Mouse (Mus musculus): Measurements from ENCODE around the gene Thpo.
A peak's percentile ranks its signal among the peaks of the same experiment; 100 is the strongest.

Thpo gene

DNA sequence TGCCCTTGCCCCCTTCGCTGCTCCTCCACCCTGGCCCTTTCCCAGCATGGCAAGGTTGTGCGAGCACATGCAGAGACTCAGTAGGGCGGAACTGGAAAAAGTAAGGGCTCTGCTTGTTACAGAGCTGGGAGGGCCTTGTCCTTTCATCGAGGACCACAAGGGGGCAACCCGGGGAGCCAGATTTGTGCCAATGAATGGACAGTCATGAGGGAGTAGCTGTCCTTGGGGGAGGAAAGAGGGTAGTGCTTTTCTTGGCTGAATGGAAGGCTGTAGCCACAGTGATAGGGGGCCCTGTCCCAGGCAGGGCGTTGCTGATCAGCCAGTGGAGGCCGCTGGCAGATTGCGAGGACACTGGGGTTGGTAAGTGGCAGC, 31.8 kb downstream of the Thpo start:
- peak in 1 of 2 experiments; percentile 65 for DNase-seq

DNA sequence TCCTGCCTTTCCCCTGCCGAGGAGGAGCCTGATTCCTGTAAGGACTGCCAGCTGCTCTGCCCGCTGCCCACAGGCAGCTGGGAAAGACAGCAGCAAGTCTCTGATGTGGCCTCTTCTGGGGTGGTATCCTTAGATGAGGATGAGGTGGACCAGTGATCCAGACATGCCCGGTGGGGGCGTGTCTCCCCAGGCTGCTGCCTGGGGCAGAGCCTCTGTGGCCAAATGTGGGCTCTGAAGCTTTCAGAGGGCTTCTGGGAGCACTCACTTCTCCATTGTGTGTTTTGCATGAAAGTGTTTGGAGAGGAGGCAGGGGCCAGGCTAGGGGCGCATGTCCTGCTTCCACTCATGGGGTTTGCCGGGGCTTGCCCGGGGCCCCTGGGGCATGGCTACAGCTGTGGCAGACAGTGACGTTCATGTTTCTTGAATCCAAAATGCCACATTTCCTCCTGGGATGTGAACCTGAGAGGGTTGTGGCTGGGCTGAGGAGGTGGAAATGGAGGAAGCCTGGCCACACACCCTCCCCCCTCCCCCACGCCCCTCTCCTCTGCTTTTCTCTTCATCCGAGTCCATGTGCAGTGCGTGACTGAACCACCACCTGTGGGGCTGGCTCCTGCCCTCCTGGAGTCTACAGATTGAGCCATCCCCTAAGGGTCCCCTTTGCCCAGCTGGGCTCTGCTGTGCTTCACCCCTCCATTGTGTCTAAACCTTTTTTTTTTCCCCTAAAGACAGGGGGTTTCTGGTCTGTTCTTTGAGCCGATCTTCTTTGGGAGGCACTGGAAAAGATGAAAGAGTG, 32.4 kb downstream of the Thpo start:
- DNase-seq, result no peak

DNA sequence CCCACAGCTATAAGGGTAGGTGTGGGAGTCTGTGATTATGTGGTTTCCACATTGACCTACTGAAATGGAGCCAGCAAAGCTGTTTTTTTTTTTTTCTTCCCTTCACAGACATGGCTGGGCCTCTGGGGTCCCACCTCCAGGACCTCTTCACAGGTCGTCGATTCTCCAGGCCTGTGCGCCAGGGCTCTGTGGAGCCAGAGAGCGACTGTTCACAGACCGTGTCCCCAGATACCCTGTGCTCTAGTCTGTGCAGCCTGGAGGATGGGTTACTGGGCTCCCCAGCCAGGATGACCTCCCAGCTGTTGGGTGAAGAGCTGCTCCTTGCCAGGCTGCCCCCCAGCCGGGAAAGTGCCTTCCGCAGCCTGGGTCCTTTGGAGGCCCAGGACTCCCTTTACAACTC, 33.0 kb downstream of the Thpo start:
- no peak for DNase-seq

DNA sequence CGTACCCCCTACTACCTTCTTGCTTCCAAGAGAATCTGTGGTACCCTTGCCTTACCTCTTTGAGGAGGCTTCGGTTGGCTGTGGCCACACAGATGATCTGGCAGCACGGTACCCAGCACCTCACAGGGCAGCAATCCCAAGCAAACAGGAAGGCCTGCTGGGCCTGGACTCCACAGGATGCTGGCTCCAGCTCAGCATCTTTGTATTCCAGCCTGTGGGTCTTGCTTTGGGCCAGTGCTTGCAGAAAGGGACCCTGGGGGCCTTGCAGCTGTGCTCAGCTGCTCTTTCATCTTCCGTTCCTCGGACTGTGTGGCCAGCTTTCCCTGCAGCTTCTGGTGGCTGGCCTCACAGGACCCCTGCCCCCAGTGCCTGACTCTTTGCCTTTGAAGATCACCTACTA, 34.3 kb downstream of the Thpo start:
- DNase-seq, result peak; percentile 72 to 73

DNA sequence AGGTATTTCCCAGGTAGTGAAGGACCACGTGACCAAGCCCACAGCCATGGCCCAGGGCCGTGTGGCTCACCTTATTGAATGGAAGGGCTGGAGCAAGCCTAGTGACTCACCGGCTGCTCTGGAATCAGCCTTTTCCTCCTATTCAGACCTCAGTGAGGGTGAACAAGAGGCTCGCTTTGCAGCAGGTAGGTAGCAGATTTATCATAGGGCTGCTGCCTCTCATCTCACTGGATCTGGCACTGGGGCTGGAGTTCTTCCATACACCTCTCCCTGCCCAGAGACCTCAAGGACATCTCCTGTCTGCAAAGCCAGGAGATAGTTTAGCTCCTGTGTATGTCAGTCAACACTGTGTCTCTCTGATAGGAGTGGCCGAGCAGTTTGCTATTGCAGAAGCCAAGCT, 35.0 kb downstream of the Thpo start:
- DNase-seq, result no peak

DNA sequence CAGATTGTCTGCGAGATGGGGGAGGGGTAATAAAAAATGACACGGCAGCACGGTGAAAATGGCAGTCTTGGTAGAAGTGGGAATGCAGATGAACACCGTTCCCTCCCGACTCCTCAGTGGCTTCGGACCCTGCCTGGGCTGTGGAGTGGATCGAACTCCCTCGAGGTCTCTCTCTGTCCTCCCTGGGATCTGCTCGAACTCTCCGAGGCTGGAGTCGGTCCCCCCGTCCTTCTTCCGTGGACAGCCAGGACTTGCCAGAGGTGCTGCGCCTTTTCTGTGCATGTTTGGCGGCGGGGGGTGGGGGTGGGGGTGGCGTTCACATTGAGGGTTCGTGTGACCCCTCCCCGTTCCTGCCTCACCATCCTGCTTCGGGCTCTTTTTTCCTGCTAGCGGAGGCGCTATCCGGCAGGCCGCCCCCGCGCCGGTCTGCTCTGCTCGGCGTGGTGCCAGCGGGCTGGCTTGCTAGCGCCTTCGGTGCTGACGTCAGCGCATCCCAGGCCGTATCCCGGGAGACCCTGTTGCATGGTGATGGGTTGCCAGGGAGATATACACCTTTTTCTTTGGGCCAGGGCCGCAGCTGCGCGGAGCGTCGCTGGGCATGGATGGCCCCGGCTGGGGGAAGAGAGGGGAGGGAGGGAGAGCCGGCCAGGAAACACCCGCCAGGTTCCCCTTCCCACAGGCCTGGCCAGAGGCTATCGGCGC, 38.5 kb downstream of the Thpo start:
- DNase-seq, result peak; percentile 90 to 94

- peak; percentile 64 to 69 for DNase-seq
These were observed 39.5 kb downstream of the Thpo start for GRCm38 (mm10) chr16:20694781-20695180.

GRCm38 (mm10) chr16:20693111-20693701, 41.1 kb downstream of the Thpo start, which contains the start of gene Fam131a:
Fam131a (plus strand) TSS chr16:20693241.
- peak; percentile 95 to 98 for DNase-seq

- DNase-seq, result no peak
These were observed 41.9 kb downstream of the Thpo start for GRCm38 (mm10) chr16:20692241-20692965.

- DNase-seq, result no peak
These were observed 42.7 kb downstream of the Thpo start for GRCm38 (mm10) chr16:20691617-20692016.

DNA sequence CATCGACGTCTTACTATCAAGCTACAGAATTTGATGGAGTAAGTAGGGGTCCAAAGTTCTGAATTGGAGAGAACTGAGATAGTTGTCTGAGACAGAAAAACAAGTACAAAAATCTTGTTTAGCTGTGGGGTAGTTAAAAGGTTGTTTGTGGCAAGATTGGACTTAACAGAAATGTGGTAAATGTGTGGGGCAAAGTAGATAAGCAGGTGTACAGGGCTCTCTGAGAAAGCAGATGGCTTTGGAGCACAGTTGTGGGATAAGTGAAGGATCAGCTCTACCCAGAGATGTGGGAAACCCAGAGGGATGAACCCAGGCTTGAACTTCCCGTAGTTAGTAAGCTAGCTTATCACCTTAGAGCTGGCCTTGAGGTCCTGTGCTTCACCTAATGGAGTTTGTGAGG, 43.5 kb downstream of the Thpo start:
- DNase-seq, result no peak

DNA sequence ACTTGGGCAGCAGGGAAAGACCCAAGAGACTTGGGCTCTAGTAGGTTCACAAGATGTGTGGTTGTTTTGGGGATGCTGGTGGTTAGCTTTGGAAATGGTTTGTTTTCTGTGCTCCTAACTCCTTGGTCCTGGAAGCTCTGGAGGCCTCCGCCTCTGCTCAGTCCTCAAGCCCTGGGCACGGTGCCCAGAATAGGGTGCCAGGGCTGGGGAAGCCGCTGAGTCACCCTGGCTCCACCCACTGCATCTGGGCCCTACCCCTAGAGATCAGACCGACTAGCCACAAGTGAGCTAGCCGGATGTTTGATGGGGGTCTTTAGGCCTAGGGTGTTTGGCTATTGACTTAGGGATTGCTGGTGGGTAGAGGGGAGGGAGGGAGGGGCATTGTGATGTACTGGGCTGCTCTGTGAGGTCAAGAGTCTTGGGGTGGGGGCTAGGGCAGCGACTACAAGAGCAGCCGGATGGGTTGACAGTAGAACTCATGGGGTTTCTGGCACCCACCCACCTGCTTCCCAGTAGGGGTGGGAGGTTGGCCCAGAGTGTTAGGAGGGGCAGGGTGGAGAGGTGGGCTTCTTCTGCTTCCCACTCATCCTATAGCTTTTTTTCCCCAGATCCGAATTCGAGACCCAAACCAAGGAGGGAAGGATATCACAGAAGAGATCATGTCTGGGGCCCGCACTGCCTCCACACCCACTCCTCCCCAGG, 56.2 kb downstream of the Thpo start:
- peak; percentile 81 to 84 for DNase-seq

- DNase-seq, result no peak
These were observed 56.9 kb downstream of the Thpo start for GRCm38 (mm10) chr16:20677380-20677779.

DNA sequence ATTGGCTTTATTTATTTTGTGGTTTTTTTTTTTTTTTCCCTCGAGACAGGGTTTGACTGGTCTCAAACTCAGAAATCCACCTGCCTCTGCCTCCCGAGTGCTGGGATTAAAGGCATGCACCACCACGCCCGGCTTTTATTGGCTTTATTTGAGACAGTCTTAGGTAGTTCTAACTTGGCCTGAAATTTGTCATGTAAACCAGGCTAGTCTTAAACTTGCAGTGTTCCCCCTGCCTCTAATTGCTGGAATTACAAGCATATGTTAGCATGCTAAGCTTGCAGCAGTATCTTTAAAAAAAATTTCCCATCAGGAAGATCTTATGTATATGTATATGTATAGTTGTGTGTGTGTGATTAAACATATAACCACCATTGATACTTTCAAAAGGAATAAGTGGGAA, 57.6 kb downstream of the Thpo start:
- no peak for DNase-seq

DNA sequence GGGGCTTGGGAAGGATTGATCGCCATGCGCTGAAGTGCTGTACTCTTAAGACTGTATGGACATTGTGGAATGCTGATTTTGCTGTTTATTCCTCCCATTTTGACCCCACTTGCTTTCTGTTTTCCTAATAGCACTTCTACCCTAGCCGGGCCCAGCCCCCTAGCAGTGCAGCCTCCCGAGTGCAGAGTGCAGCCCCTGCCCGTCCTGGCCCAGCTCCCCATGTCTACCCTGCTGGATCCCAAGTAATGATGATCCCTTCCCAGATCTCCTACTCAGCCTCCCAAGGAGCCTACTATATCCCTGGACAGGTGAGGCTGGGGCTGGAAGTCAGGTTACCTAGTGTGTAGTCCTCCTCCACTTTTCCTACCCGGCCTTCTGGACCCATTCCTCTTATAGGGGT, 59.1 kb downstream of the Thpo start:
- DNase-seq, result no peak
